Comparison of ENCODE assay signal across 23 mouse cellular contexts in genomic region chr19:59452321-59452720, GRCm38 (mm10). TPM values are rescaled to one million over a fixed set of nuclear protein-coding genes. Genes with fewer than 3 reads are reported as not detected.
DNase-seq lines count a peak whose midpoint lies in the region; ATAC-seq lines count a peak whose summit lies in the region.
"Had no signal": no experiment of that assay in that cellular context is flagged by ENCODE, and none has a peak within 500 bp of the region (broad histone marks: within the 10 kb centered on the region; RNA-seq: fewer than 3 reads in every experiment).

No protein-coding gene starts in this region.

- H3K4me2 ChIP-seq in hindbrain, embryonic 12.5 days (replicated peaks) = no peak overlapping the region
- no peak overlapping the region for H3K4me2 ChIP-seq in neural tube, embryonic 15.5 days
- H3K4me2 ChIP-seq: intestine, embryonic 15.5 days had no signal

- H3K36me3 ChIP-seq in hindbrain, embryonic 10.5 days = no peaks in the 10 kb centered on the region
- H3K36me3 ChIP-seq in hindbrain, embryonic 12.5 days = no peaks in the 10 kb centered on the region
- H3K36me3 ChIP-seq in neural tube, embryonic 15.5 days = no peaks in the 10 kb centered on the region
- H3K36me3 ChIP-seq: embryonic facial prominence, embryonic 12.5 days; G1E; heart, embryonic 12.5 days; hindbrain, embryonic 13.5 days; intestine, embryonic 15.5 days had no signal

- no peak overlapping the region for H3K9ac ChIP-seq in hindbrain, embryonic 12.5 days
- no peak overlapping the region for H3K9ac ChIP-seq in neural tube, embryonic 15.5 days (replicated peaks)
- H3K9ac ChIP-seq: heart, embryonic 12.5 days; hindbrain, embryonic 13.5 days; intestine, embryonic 15.5 days had no signal

- ATAC-seq in hindbrain, embryonic 12.5 days (ENCODE audit: low FRiP score) = no peak
- ATAC-seq in neural tube, embryonic 15.5 days (ENCODE audit: low FRiP score) = no peak
- ATAC-seq: CD4-positive, CD25-positive, alpha-beta regulatory T cell, adult 4 months; intestine, embryonic 15.5 days had no signal

- WGBS in hindbrain, embryonic 10.5 days = 3% methylated on average over 4 of the region's 4 CpGs
- WGBS in hindbrain, embryonic 12.5 days = 3% methylated on average over 4 of the region's 4 CpGs
- WGBS in neural tube, embryonic 15.5 days = under 1% methylated on average over 4 of the region's 4 CpGs

- no peaks in the 10 kb centered on the region for H3K9me3 ChIP-seq in hindbrain, embryonic 10.5 days
- H3K9me3 ChIP-seq in hindbrain, embryonic 12.5 days (replicated peaks) = no peaks in the 10 kb centered on the region
- H3K9me3 ChIP-seq in neural tube, embryonic 15.5 days (replicated peaks) = no peaks in the 10 kb centered on the region
- H3K9me3 ChIP-seq: embryonic facial prominence, embryonic 12.5 days; heart, embryonic 12.5 days; hindbrain, embryonic 13.5 days; intestine, embryonic 15.5 days had no signal

- no peak overlapping the region for H3K4me3 ChIP-seq in hindbrain, embryonic 10.5 days
- H3K4me3 ChIP-seq in hindbrain, embryonic 12.5 days = no peak overlapping the region
- H3K4me3 ChIP-seq in neural tube, embryonic 15.5 days (replicated peaks) = no peak overlapping the region
- H3K4me3 ChIP-seq: hindbrain, embryonic 13.5 days; intestine, embryonic 15.5 days had no signal

- peaks cover 7% of the 10 kb centered on the region for H3K4me1 ChIP-seq in hindbrain, embryonic 10.5 days (replicated peaks)
- H3K4me1 ChIP-seq in hindbrain, embryonic 12.5 days = peaks cover 6% of the 10 kb centered on the region; the same call in 1 of the 2 replicates
- peaks cover 8% of the 10 kb centered on the region for H3K4me1 ChIP-seq in neural tube, embryonic 15.5 days

- peaks cover 100% of the 10 kb centered on the region for H3K27me3 ChIP-seq in hindbrain, embryonic 10.5 days (ENCODE audit: insufficient read depth, poor library complexity, severe bottlenecking)
- peaks cover 96% of the 10 kb centered on the region for H3K27me3 ChIP-seq in hindbrain, embryonic 12.5 days
- H3K27me3 ChIP-seq in neural tube, embryonic 15.5 days (replicated peaks) = peaks cover 96% of the 10 kb centered on the region

- no peak overlapping the region for H3K27ac ChIP-seq in hindbrain, embryonic 10.5 days
- no peak overlapping the region for H3K27ac ChIP-seq in hindbrain, embryonic 12.5 days
- no peak overlapping the region for H3K27ac ChIP-seq in neural tube, embryonic 15.5 days (replicated peaks)
- H3K27ac ChIP-seq: embryonic facial prominence, embryonic 12.5 days; hindbrain, embryonic 13.5 days; intestine, embryonic 15.5 days had no signal

- peak; percentile 36 for DNase-seq in embryo, embryonic 10.5 days (ENCODE audit: low spot score)
- DNase-seq in embryo, embryonic 9.5 days (ENCODE audit: extremely low spot score) = no peak
- peak; percentile 18 for DNase-seq in hindbrain, embryonic 10.5 days (ENCODE audit: low spot score)
- DNase-seq in neural tube, embryonic 10.5 days (ENCODE audit: extremely low spot score, low spot score) = peak; percentile 24
- DNase-seq in heart, adult 18-20 months = no peak
- DNase-seq: adrenal gland, postnatal 10 days; B cell, adult 2 months; cerebellum, adult 11-12 months; cerebellum, adult 9-10 months; cerebellum, postnatal 36 days; gastrocnemius, postnatal 14 days; kidney, adult 18-20 months had no signal

RNA-seq across cellular contexts. Expression of gene Emx2, which starts 5.9 kb away (rescaled TPM):
- polyA plus RNA-seq in hindbrain, embryonic 10.5 days (2016; fragmentation: Nextera tagmentation; extraction: Ambion mirVana) = 1.2 and 2.3 TPM in 2 replicates
- polyA plus RNA-seq in hindbrain, embryonic 12.5 days (2016; fragmentation: Nextera tagmentation; extraction: Ambion mirVana) = 2.8 and 4.8 TPM in 2 replicates
- 0.06 TPM in 1 of 2 replicates, not detected in the other for polyA plus RNA-seq in neural tube, embryonic 15.5 days (2015; fragmentation: Nextera tagmentation; extraction: Ambion mirVana)
- total RNA-seq in heart, adult 18-20 months (2021) = under 1 TPM in 1 of 2 experiments, not detected in 1; 0.10 TPM
- total RNA-seq: heart, adult 8-10 months; heart, postnatal 25 days had no signal
- polyA plus RNA-seq: CD4-positive, CD25-positive, alpha-beta regulatory T cell, adult 4 months; G1E; heart, embryonic 12.5 days; heart, embryonic 16.5 days had no signal

Comparison
In these comparisons a context has a peak if more than half of its experiments do, and no peak if none do; other contexts are left out.
1. DNase-seq: peak in embryo, embryonic 10.5 days (single experiment), hindbrain, embryonic 10.5 days (single experiment) and neural tube, embryonic 10.5 days (single experiment); none in embryo, embryonic 9.5 days (single experiment) and heart, adult 18-20 months (0 of 2).